Mouse (Mus musculus): Measurements from ENCODE around the gene Arf1. TPM values are rescaled to one million over a fixed set of nuclear protein-coding genes. Genes with fewer than 3 reads are reported as not detected.

The Arf1 gene
- polyA plus RNA-seq (2017; shearing (Covaris generic)): 618 TPM

DNA sequence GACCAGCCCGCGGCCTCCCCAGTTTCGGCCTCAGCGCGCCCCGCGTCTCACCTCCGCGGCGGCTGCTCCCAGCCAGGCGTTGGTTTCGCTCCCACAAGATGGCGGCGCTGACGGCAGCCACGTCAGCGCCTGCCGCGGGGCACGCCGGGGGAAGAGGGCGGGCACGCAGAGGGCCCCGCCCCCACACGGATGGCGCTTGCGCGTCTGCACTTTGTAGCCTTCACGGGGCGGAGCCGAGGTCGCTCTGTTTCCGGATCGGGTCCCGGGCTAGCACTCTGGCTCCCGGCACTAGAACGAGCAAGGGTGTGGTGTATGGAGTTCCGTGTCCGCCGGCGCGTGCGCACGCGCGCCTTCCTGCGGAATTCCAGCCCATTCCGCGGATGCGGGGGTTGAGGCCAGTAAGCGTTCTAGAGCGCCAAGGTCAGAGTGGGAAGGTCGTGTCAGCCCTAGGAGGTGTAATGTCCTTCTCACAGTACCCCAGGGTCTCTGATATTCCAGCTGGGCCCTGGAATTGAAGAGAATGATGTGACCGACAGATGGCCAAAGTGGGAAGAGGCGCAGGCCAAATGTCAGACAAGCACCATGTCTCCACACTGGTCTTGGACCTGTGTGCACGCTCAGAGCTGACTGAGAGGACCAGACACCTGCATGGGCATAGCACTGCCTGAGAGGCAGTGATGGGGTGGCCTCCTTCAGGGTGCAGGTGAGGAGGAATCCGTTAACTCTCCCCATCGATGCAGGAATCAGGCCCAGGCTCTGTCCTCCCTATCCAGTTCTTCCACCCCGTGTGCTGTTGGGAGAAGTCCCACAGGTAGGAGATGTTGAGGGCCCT lies at the start of gene Arf1:
Arf1 (minus strand) TSS at position 149 of the 832 bp plus-strand sequence.

DNA sequence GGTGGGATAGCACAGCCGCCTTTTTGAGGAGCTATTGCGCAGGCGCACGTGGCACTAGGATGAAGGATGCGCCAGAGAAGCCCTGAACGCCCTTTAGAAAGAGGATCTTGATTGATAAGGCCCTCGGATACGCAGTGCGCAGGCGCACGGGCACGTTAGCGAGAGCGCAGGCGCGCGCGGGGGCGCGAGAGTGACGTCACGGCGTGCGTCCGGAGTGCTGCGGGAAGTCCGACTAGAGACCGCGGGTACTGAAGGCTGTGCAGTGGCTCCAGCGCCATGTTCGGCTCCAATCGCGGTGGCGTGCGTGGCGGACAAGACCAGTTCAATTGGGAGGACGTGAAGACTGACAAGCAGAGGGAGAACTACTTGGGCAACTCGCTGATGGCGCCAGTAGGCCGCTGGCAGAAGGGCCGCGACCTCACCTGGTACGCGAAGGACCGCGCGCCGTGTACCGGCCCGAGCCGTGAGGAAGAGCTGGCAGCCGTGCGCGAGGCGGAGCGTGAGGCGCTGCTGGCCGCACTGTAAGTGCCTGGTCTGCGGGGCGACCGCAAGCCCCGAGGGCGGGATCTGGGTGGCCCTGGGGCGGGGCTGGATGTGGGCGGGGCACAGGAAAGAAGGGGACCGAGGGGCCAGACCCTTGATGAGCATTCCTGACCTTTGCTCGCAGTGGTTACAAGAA lies 19.8 kb downstream of the Arf1 start, which contains the start of gene 2310033P09Rik:
2310033P09Rik (plus strand) TSS at position 169 of the 679 bp plus-strand sequence.

DNA sequence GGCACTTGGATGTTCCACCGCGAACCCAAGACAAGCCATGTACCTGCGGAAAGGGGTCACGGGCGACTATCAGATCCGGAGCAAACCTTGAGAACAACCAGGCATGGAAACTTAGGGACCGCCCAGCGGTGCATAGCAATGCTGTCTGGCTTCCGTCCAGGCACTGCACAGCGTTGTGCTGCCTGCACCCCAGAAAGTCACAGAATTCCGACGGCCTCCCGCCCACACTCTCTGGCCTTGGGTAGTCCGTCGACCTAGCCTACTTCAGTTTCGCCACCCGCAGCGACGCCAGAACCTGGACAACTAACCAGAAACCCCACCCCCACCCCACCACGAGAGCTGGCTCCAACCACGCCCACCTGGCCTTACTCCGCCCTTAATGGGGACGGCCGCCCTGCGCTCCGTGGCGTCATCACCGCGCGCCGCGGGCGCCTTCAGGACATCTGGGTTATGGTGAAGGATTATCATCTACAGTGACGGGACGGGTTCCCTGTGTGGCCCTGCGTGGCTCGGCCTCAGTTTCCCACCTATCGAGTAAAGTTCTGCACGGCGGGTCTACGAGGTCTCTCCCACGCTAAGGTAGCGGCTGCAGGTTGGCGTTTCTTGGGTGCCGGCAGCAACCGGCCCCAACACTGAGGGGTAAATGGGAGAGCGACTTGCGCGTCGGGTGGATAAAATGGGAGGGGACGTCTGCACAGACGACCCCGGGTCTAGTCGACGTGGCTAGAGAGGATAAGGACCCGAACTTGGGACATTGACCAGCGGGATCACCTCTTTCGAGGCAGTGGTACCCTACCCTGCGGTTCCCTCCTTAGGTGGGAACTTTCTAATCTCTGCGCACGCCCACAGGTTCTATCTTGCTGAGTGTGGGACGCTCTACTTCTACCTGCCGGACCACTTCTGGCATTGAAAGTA lies 25.7 kb downstream of the Arf1 start, which contains the start of gene Mrpl55:
Mrpl55 (plus strand) TSS at position 406 of the 915 bp plus-strand sequence.

DNA sequence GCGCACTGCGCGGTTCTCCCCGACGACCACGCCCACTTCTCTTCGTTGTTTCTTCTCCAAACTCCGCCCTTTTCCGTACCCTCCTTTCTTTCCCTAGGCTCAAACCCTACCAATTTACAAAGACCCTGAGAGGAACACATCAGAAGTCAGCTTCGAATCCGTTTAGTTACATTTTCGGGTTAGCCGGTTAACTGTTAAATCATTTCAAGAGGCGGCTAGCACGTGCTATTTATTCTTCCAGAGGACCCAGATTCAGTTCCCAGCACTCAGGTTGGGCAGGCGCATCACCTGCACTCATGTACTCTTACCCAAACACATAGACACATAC lies 36.0 kb downstream of the Arf1 start, which contains the start of gene Guk1:
Guk1 (minus strand) TSS at position 154 of the 328 bp plus-strand sequence.

DNA sequence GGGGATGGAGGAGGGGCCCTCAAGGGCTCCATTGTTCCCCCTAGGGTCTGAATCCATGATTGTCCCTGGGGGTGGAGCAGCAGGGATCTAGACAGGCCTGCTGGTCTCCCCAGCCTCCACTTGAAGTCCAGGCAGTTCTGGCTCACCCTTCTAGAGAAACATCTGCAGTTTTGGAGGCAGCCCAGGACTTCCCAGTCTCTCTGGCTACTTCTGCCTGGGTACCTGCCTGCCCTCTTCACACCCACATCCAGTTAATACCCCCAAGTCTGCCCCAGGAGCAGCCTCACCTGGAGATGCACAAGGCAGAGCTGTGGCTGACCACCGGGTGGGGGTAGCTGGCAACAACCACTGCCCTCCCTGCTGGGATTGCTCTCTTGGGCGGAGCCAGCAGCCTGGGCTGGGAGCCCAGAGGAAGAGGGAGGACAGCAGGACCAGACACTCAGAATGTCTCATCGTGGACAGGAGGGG lies 45.2 kb downstream of the Arf1 start, which contains the start of gene Gjc2:
Gjc2 (minus strand) TSS at position 350 of the 468 bp plus-strand sequence.

DNA sequence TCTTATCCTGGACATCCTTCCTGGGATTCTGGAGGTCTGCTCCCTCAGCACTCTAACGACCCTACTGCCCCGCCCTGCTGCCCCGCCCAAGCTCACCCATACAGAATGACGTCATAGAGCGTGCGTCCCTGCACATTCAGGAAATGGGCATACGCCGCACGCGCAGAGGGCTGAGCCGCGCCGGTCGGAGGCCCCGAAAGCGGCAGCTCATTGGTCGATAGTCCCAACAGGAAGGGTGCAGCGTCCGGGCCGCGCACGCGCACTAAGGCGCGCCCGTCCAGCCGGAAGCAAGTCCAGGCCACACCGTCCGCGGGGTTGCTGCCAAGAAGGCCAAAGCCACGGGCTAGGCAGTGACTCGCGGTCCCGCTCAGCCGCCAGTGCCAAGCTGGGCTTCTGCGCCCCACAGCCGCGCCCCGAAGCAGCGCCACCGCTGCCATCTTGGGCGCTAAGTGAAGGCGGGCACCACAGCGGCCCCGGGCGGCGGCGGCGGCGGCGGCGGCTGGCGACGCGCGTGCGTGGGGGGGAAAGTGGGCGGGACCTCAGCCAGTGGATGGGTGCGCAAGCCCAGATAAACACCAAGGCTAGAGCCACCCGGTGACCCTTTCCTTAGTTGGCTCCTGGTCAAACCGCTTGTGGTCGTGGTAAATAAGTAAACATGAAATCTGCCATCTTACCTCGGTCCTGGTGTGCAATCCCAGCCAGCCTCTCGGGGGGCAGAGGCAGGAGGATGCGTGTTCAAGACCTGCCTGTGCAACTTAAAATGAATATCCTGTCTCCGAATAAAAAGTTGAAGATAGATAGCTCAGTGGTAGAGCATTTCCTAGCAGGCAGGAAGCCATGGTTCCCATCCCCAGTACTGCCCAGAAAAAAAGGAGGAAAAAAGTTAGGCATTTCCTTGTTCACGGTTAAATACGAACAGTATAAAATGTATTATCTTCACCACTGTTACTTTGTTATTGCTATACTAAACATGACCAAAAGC lies 64.5 kb downstream of the Arf1 start, which contains the start of gene Iba57:
Iba57 (minus strand) TSS at position 485 of the 982 bp plus-strand sequence.

Other genes starting within 250 kb of the Arf1 start
- 0.12 TPM for gene Obscn, start 91.9 kb downstream of the Arf1 start, polyA plus RNA-seq (2017; shearing (Covaris generic))
- 11.0 TPM for gene Iba57, start 64.5 kb downstream of the Arf1 start, polyA plus RNA-seq (2017; shearing (Covaris generic))
- not detected for gene Gjc2, start 45.1 kb downstream of the Arf1 start, polyA plus RNA-seq (2017; shearing (Covaris generic))
- 51.1 TPM for gene Guk1, start 36.1 kb downstream of the Arf1 start, polyA plus RNA-seq (2017; shearing (Covaris generic))
- 21.3 TPM for gene Mrpl55, start 25.8 kb downstream of the Arf1 start, polyA plus RNA-seq (2017; shearing (Covaris generic))
- gene 2310033P09Rik, start 19.9 kb downstream of the Arf1 start, polyA plus RNA-seq (2017; shearing (Covaris generic)): 45.8 TPM
- gene Wnt3a, start 62.5 kb upstream of the Arf1 start, polyA plus RNA-seq (2017; shearing (Covaris generic)): 0.13 TPM
- gene Wnt9a, start 78.7 kb upstream of the Arf1 start, polyA plus RNA-seq (2017; shearing (Covaris generic)): not detected
- not detected for gene Prss38, start 147.4 kb upstream of the Arf1 start, polyA plus RNA-seq (2017; shearing (Covaris generic))
- 5.4 TPM for gene Jmjd4, start 221.8 kb upstream of the Arf1 start, polyA plus RNA-seq (2017; shearing (Covaris generic))
- 25.9 TPM for gene Snap47, start 222.9 kb upstream of the Arf1 start, polyA plus RNA-seq (2017; shearing (Covaris generic))
- gene Zfp867, start 244.2 kb upstream of the Arf1 start, polyA plus RNA-seq (2017; shearing (Covaris generic)): 1.9 TPM